Mouse (Mus musculus) liver, postnatal 0 days (tissue): ENCODE measurements around the gene Fam227a. TPM values are rescaled to one million over a fixed set of nuclear protein-coding genes. Genes with fewer than 3 reads are reported as not detected.
A peak's percentile ranks its signal among the peaks of the same experiment; 100 is the strongest.

Experiments used
- ATAC-seq: fragments of 200-750 bp; cut with Nextera tagmentation; 2 replicates; pipeline ENCODE4 v1.8.0; 2017; ENCODE audit warnings: mild to moderate bottlenecking, moderate library complexity
- DNase-seq: peaks from one replicate; pipeline ENCODE4 v3.0.0-alpha.2; 2016
- H3K27ac ChIP-seq: fragments of 300-500 bp; sonication (generic); 2 replicates; pipeline ENCODE4 v1.5.1; 2014; ENCODE audit warnings: antibody characterized with exemption, moderate library complexity, mild to moderate bottlenecking, low read depth
- H3K27me3 ChIP-seq: fragments of 300-500 bp; sonication (generic); 2 replicates; pipeline ENCODE4 v1.6.1; 2014; ENCODE audit warnings: low read length, control low read depth, mixed read lengths; ENCODE audit not compliant: insufficient read depth
- H3K36me3 ChIP-seq: fragments of 300-500 bp; sonication (generic); replicated peaks from 2 replicates; pipeline ENCODE4 v1.6.1; 2014; ENCODE audit warnings: mild to moderate bottlenecking, control low read depth, low read length, moderate library complexity, mixed read lengths; ENCODE audit not compliant: insufficient read depth
- H3K4me1 ChIP-seq: fragments of 300-500 bp; sonication (generic); 2 replicates; pipeline ENCODE4 v1.6.1; 2014; ENCODE audit warnings: antibody characterized with exemption, mild to moderate bottlenecking, control low read depth; ENCODE audit not compliant: insufficient read depth
- H3K4me2 ChIP-seq: fragments of 300-500 bp; sonication (generic); 2 replicates; pipeline ENCODE4 v1.6.1; 2014; ENCODE audit warnings: low read depth, mild to moderate bottlenecking, low read length, moderate library complexity, mixed read lengths
- H3K4me3 ChIP-seq: fragments of 300-500 bp; sonication (generic); 2 replicates; pipeline ENCODE4 v1.5.1; 2014; ENCODE audit warnings: low read depth, low read length
- H3K9ac ChIP-seq: fragments of 300-500 bp; sonication (generic); replicated peaks from 2 replicates; pipeline ENCODE4 v1.6.1; 2014; ENCODE audit warnings: mild to moderate bottlenecking, moderate library complexity
- H3K9me3 ChIP-seq: fragments of 300-500 bp; sonication (generic); 2 replicates; pipeline ENCODE4 v1.6.1; 2016; ENCODE audit warnings: mild to moderate bottlenecking, control low read depth, low read length, mixed read lengths
- CTCF ChIP-seq: sonication (generic); IDR thresholded peaks from 2 replicates; pipeline ENCODE4 v1.5.1; 2016; ENCODE audit warnings: antibody characterized with exemption, low read depth
- EP300 ChIP-seq: IDR thresholded peaks from 2 replicates; pipeline ENCODE4 v1.6.1; 2016; ENCODE audit warnings: antibody characterized with exemption, low read depth, mild to moderate bottlenecking
- WGBS: fragments of 180-500 bp; shearing (Covaris S2); extraction: QIAGEN DNeasy Blood & Tissue Kit; methylation state at CpG from one replicate; pipeline ENCODE4 v1.1.7; 2014; ENCODE audit not compliant: insufficient replicate concordance; 5-methylcytosine and 5-hydroxymethylcytosine counted together
- polyA plus RNA-seq: library from polyadenylated mRNA; unstranded; fragments of >200 nt; fragmentation: Nextera tagmentation; extraction: Ambion mirVana; gene quantifications from 2 replicates; pipeline ENCODE4 v1.2.1, GENCODE M21; 2015

Fam227a gene
- polyA plus RNA-seq, 1 experiment from 2014 or later, result 0.13 TPM

GRCm38 (mm10) chr15:79615501-79615900 lies 43.3 kb downstream of the Fam227a start:
- Histone ChIP-seq H3K36me3 (no peaks in the 10 kb centered on the region), H3K9ac (no peak overlapping the region), H3K27me3 (no peaks in the 10 kb centered on the region), H3K4me1 (no peaks in the 10 kb centered on the region), H3K4me2 (no peak overlapping the region), H3K4me3 (no peak overlapping the region), H3K9me3 (no peaks in the 10 kb centered on the region), H3K27ac (no peak overlapping the region)
- DNase-seq (no peak), ATAC-seq (no peak)
- TF ChIP-seq CTCF, result no peak
- TF ChIP-seq EP300, result no peak
- WGBS, result 78% methylated on average over 7 of the region's 7 CpGs

DNA sequence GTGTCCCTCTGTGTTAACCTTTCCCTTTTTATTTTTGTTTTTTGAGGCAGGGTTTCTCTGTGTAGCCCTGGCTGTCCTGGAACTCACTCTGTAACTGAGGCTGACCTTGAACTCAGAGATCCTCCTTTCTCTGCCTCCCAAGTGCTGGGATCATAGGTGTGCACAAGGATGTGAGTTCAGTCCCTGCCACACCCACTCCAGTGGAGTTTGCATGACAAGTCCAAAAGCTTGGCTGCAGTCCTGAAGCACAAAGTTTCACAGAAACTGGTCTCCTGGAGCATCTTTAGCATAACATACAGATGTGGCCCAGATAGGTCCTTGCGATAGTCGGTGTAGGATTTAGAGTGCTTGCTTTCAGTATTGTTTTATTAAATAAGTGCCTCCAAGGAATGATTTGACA lies 49.5 kb downstream of the Fam227a start:
- Histone ChIP-seq H3K36me3 (no peaks in the 10 kb centered on the region), H3K9me3 (no peaks in the 10 kb centered on the region), H3K9ac (no peak overlapping the region), H3K4me1 (peaks cover 7% of the 10 kb centered on the region), H3K27me3 (peaks cover 10% of the 10 kb centered on the region), H3K4me2 (no peak overlapping the region), H3K27ac (no peak overlapping the region), H3K4me3 (no peak overlapping the region)
- DNase-seq (no peak), ATAC-seq (no peak)
- WGBS, result 88% methylated on average over 2 of the region's 2 CpGs
- TF ChIP-seq CTCF (no peak), EP300 (no peak)

- no peak for ATAC-seq
- 70% methylated on average over 7 of the region's 7 CpGs for WGBS
- DNase-seq, result no peak
These were observed 50.5 kb downstream of the Fam227a start for GRCm38 (mm10) chr15:79608214-79608613.

DNA sequence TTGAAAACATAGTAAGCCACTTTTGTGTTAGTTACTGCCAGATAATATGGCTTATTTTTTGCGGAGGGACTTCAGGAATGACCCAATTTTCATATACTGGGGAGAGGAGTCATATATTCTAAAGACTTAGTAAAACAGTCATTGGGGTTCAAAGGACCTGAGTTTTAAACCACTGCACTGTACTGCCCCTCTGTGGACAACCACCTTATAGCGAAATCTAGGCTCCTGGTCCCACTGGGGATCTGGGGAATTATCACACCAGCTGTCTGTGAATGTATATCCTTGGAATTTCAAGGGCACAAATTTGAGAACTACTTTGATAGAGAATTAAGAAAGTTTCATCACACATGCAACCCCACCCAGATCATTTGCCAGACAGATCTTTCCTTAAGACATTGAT lies 51.0 kb downstream of the Fam227a start:
- ATAC-seq, result no peak
- Histone ChIP-seq H3K4me3 (no peak overlapping the region), H3K36me3 (no peaks in the 10 kb centered on the region), H3K4me1 (peaks cover 7% of the 10 kb centered on the region), H3K9ac (no peak overlapping the region), H3K27me3 (peaks cover 13% of the 10 kb centered on the region), H3K9me3 (no peaks in the 10 kb centered on the region), H3K27ac (no peak overlapping the region), H3K4me2 (no peak overlapping the region)
- TF ChIP-seq EP300, result no peak
- peak; percentile 46 for TF ChIP-seq CTCF
- no peak for DNase-seq
- WGBS, result 42% methylated on average over 2 of the region's 2 CpGs

More at GRCm38 (mm10) chr15:79608214-79608613, 50.5 kb downstream of the Fam227a start:
- no peak overlapping the region for H3K9ac ChIP-seq
- H3K27ac ChIP-seq, result no peak overlapping the region
- TF ChIP-seq CTCF (no peak), EP300 (no peak)
- no peaks in the 10 kb centered on the region for H3K36me3 ChIP-seq
- H3K4me1 ChIP-seq, result peaks cover 7% of the 10 kb centered on the region
- H3K9me3 ChIP-seq, result no peaks in the 10 kb centered on the region
- peaks cover 13% of the 10 kb centered on the region for H3K27me3 ChIP-seq
- no peak overlapping the region for H3K4me3 ChIP-seq
- no peak overlapping the region for H3K4me2 ChIP-seq

GRCm38 (mm10) chr15:79606161-79606560 lies 52.6 kb downstream of the Fam227a start:
- Histone ChIP-seq H3K4me3 (no peak overlapping the region), H3K27me3 (peaks cover 13% of the 10 kb centered on the region), H3K36me3 (no peaks in the 10 kb centered on the region), H3K4me2 (no peak overlapping the region), H3K27ac (no peak overlapping the region), H3K9me3 (no peaks in the 10 kb centered on the region), H3K4me1 (peaks cover 7% of the 10 kb centered on the region), H3K9ac (no peak overlapping the region)
- WGBS, result 82% methylated on average over 12 of the region's 12 CpGs
- DNase-seq (no peak), ATAC-seq (no peak)
- no peak for TF ChIP-seq CTCF
- TF ChIP-seq EP300, result no peak

GRCm38 (mm10) chr15:79604990-79605665 lies 53.6 kb downstream of the Fam227a start, which contains the start of gene Dmc1:
Gene Dmc1 (minus strand): TSS chr15:79605109.
- H3K27me3 ChIP-seq, result peaks cover 13% of the 10 kb centered on the region
- ATAC-seq, result peak; percentile 54; the same call in 1 of the 2 replicates
- H3K4me2 ChIP-seq, result peak within 1 kb of the TSS; percentile 45
- H3K27ac ChIP-seq, result no peak within 1 kb of the TSS
- peaks cover 7% of the 10 kb centered on the region for H3K4me1 ChIP-seq
- TF ChIP-seq EP300 (no peak), CTCF (no peak)
- no peaks in the 10 kb centered on the region for H3K9me3 ChIP-seq
- peak; percentile 65 for DNase-seq
- H3K36me3 ChIP-seq, result no peaks in the 10 kb centered on the region
- 12% methylated on average over 36 of the region's 37 CpGs for WGBS
- peak within 1 kb of the TSS; percentile 17 for H3K4me3 ChIP-seq
- H3K9ac ChIP-seq, result no peak within 1 kb of the TSS
